In the genomic region with DNA sequence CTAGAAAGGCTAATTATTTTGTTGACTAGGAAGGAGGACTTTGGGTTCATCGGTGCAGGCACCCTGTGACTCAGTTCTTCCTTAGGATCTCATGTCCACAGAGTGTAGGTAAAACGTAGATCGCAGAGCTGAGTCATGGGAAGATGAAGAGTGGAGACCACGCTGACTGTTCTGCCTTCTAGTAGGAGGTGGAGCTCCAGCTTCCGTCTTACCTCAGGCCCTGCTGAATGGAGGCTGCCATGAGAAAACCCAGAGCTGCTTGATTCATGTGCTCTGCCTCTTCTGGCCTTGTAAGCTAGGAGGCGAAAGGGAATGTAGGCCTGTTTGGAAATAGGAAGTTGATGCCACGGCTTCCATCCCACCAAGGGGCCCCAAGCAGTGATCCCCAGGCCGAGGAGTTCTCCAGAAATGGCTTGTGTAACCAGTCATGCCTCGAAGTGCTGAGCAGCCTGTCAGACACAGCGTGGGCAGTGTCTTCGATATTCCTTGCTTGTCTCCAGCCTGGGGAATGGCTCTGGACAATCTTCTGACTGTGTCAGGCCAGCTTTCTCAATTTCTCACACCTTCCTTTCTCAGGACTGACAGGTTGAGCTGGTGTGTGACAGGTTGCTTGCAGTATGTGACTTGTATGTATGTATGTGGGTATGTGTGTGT, we compare ENCODE assay signal across 8 mouse cellular contexts. TPM values are rescaled to one million over a fixed set of nuclear protein-coding genes. Genes with fewer than 3 reads are reported as not detected.
DNase-seq lines count a peak whose midpoint lies in the region; ATAC-seq and TF ChIP-seq lines count a peak whose summit lies in the region.

No protein-coding gene starts in this region.

- WGBS in kidney, embryonic 16.5 days: 68% methylated on average over 11 of the region's 11 CpGs
- WGBS in limb, embryonic 12.5 days: 88% methylated on average over 11 of the region's 11 CpGs
- WGBS in neural tube, embryonic 14.5 days: 85% methylated on average over 11 of the region's 11 CpGs

- 0 out of 2 replicates have a peak overlapping the region, but pooled peaks have one; percentile 32 for H3K27ac ChIP-seq in kidney, embryonic 16.5 days (ENCODE audit: low read length)
- H3K27ac ChIP-seq in MEL (ENCODE audit: control insufficient read depth, low read depth, low read length): no peak overlapping the region
- H3K27ac ChIP-seq in limb, embryonic 12.5 days: no peak overlapping the region
- no peak overlapping the region for H3K27ac ChIP-seq in neural tube, embryonic 14.5 days (ENCODE audit: low read depth, low read length)

- no peaks in the 10 kb centered on the region for H3K27me3 ChIP-seq in kidney, embryonic 16.5 days (ENCODE audit: insufficient read depth, low read length)
- H3K27me3 ChIP-seq in MEL (ENCODE audit: control insufficient read depth in 1 of 2, insufficient read depth in 2 of 2, low read length in 2 of 2): no peaks in the 10 kb centered on the region
- H3K27me3 ChIP-seq in erythroblast, embryonic 14.5 days (ENCODE audit: control insufficient read depth): peaks cover 5% of the 10 kb centered on the region
- H3K27me3 ChIP-seq in limb, embryonic 12.5 days: no peaks in the 10 kb centered on the region
- no peaks in the 10 kb centered on the region for H3K27me3 ChIP-seq in neural tube, embryonic 14.5 days (ENCODE audit: control insufficient read depth, insufficient read depth, low read length)

- H3K4me3 ChIP-seq in kidney, embryonic 16.5 days (ENCODE audit: low read length): peak overlapping the region; percentile 12; the same call in 1 of the 2 replicates
- no peak overlapping the region for H3K4me3 ChIP-seq in MEL (ENCODE audit: control insufficient read depth in 1 of 2, insufficient read depth in 1 of 2, low read depth in 2 of 2, low read length in 2 of 2)
- H3K4me3 ChIP-seq in erythroblast, embryonic 14.5 days (replicated peaks): peak overlapping the region; percentile 78
- peak overlapping the region; percentile 83 for H3K4me3 ChIP-seq in limb, embryonic 12.5 days (replicated peaks)
- H3K4me3 ChIP-seq in neural tube, embryonic 14.5 days (ENCODE audit: low read depth, low read length): no peak overlapping the region; the same call in 1 of the 2 replicates

- ATAC-seq in kidney, embryonic 16.5 days (ENCODE audit: low FRiP score, low TSS enrichment): no peak
- no peak for ATAC-seq in limb, embryonic 12.5 days (ENCODE audit: insufficient number of reproducible peaks, insufficient read depth, low FRiP score, low TSS enrichment, low read depth)
- no peak for ATAC-seq in neural tube, embryonic 14.5 days (ENCODE audit: low read depth)

- peaks cover 33% of the 10 kb centered on the region for H3K79me2 ChIP-seq in MEL (ENCODE audit: control insufficient read depth, insufficient read depth, low read length, poor library complexity)

- H3K36me3 ChIP-seq in kidney, embryonic 16.5 days (ENCODE audit: insufficient read depth, low read length): peaks cover 9% of the 10 kb centered on the region
- H3K36me3 ChIP-seq in MEL (ENCODE audit: control insufficient read depth in 1 of 2, insufficient read depth in 2 of 2, low read length in 2 of 2): peaks cover 8 to 29% of the 10 kb centered on the region in 2 experiments
- H3K36me3 ChIP-seq in erythroblast, embryonic 14.5 days (ENCODE audit: control insufficient read depth): peaks cover 43% of the 10 kb centered on the region
- peaks cover 13% of the 10 kb centered on the region for H3K36me3 ChIP-seq in limb, embryonic 12.5 days
- peaks cover 7% of the 10 kb centered on the region; the same call in 1 of the 2 replicates for H3K36me3 ChIP-seq in neural tube, embryonic 14.5 days (ENCODE audit: control insufficient read depth, insufficient read depth, low read length)

- H3K9ac ChIP-seq in kidney, embryonic 16.5 days (replicated peaks; ENCODE audit: low read length): peak overlapping the region; percentile 20; the same call in 1 of the 2 replicates
- H3K9ac ChIP-seq in MEL (ENCODE audit: control insufficient read depth, low read depth, low read length, poor library complexity, severe bottlenecking): no peak overlapping the region
- H3K9ac ChIP-seq in limb, embryonic 12.5 days (replicated peaks): no peak overlapping the region
- no peak overlapping the region; the same call in 1 of the 2 replicates for H3K9ac ChIP-seq in neural tube, embryonic 14.5 days (replicated peaks; ENCODE audit: low read depth, low read length)

- no peak for TF ChIP-seq POLR2A in MEL (IDR thresholded peaks at IDR 0.05; ENCODE audit: control insufficient read depth in 1 of 2, insufficient read depth in 1 of 2, low read depth in 1 of 2, low read length in 2 of 2, poor library complexity in 1 of 2)

- no peak for TF ChIP-seq RAD21 in MEL (IDR thresholded peaks at IDR 0.05; ENCODE audit: low read depth, low read length)

- H3K4me2 ChIP-seq in kidney, embryonic 16.5 days (replicated peaks; ENCODE audit: low read depth, low read length): peak overlapping the region; percentile 61
- H3K4me2 ChIP-seq in limb, embryonic 12.5 days: peak overlapping the region; percentile 75
- peak overlapping the region; percentile 84 for H3K4me2 ChIP-seq in neural tube, embryonic 14.5 days (ENCODE audit: low read depth, low read length)

- no peaks in the 10 kb centered on the region for H3K9me3 ChIP-seq in kidney, embryonic 16.5 days (ENCODE audit: low read length)
- no peaks in the 10 kb centered on the region for H3K9me3 ChIP-seq in MEL (replicated peaks; ENCODE audit: insufficient read depth, low read length)
- H3K9me3 ChIP-seq in erythroblast, embryonic 14.5 days (ENCODE audit: control insufficient read depth, low read length): peaks cover 6% of the 10 kb centered on the region
- no peaks in the 10 kb centered on the region for H3K9me3 ChIP-seq in limb, embryonic 12.5 days
- H3K9me3 ChIP-seq in neural tube, embryonic 14.5 days (ENCODE audit: control insufficient read depth, low read length): no peaks in the 10 kb centered on the region

- TF ChIP-seq EP300 in MEL (IDR thresholded peaks at IDR 0.05; ENCODE audit: low read depth in 1 of 2, low read length in 2 of 2): no peak

- H3K4me1 ChIP-seq in kidney, embryonic 16.5 days (ENCODE audit: insufficient read depth, low read length): peaks cover 28% of the 10 kb centered on the region
- H3K4me1 ChIP-seq in MEL (ENCODE audit: control insufficient read depth in 1 of 2, insufficient read depth in 2 of 2, low read length in 2 of 2): peaks cover 3 to 27% of the 10 kb centered on the region in 2 experiments; a peak in 3 of 4 replicates
- H3K4me1 ChIP-seq in erythroblast, embryonic 14.5 days (ENCODE audit: control insufficient read depth): peaks cover 82% of the 10 kb centered on the region
- peaks cover 18% of the 10 kb centered on the region for H3K4me1 ChIP-seq in limb, embryonic 12.5 days (replicated peaks)
- peaks cover 15% of the 10 kb centered on the region for H3K4me1 ChIP-seq in neural tube, embryonic 14.5 days (ENCODE audit: control insufficient read depth, insufficient read depth, low read length)

- no peak for TF ChIP-seq CTCF in MEL (IDR thresholded peaks at IDR 0.05 in 2 of 3, conservative IDR thresholded peaks at IDR 0.05 in 1 of 3; ENCODE audit: control insufficient read depth in 1 of 3, insufficient read depth in 1 of 3, low read depth in 2 of 3, low read length in 3 of 3, poor library complexity in 1 of 3, severe bottlenecking in 1 of 3)

- DNase-seq in kidney, adult 8-10 months: no peak
- peak; percentile 52 for DNase-seq in MEL (ENCODE audit: low read depth, low spot score)
- no peak for DNase-seq in cerebellum, adult 8-10 months
- no peak for DNase-seq in retina, embryonic 14.5 days (ENCODE audit: low spot score)

RNA-seq across cellular contexts. Expression of gene Smg5, which starts 1.4 kb away (rescaled TPM):
- 54.7 and 61.8 TPM in 2 replicates for polyA plus RNA-seq in kidney, embryonic 16.5 days (2015; fragmentation: Nextera tagmentation; extraction: Ambion mirVana)
- total RNA-seq in MEL (2012; rRNA removed): 87.3 and 97.9 TPM in 2 replicates
- 100 to 1,000 TPM; 123 to 148 TPM for polyA plus RNA-seq in MEL (2012; ENCODE audit: insufficient read depth in 1 of 2, insufficient read length in 2 of 2, low read depth in 1 of 2, low replicate concordance in 2 of 2, missing spikeins in 1 of 2)
- polyA plus RNA-seq in erythroblast, embryonic 14.5 days (2012): 16.0 and 20.1 TPM in 2 replicates
- polyA plus RNA-seq in limb, embryonic 12.5 days (2016; fragmentation: Nextera tagmentation; extraction: Ambion mirVana): 69.2 and 74.4 TPM in 2 replicates
- polyA plus RNA-seq in neural tube, embryonic 14.5 days (2014; fragmentation: Nextera tagmentation; extraction: Ambion mirVana): 47.6 and 49.0 TPM in 2 replicates

RNA-seq across cellular contexts. Expression of gene Tmem79, which starts 1.5 kb away (rescaled TPM):
- polyA plus RNA-seq in kidney, embryonic 16.5 days (2015; fragmentation: Nextera tagmentation; extraction: Ambion mirVana): 7.8 and 7.9 TPM in 2 replicates
- 2.2 TPM in 2 replicates for total RNA-seq in MEL (2012; rRNA removed)
- 1 to 10 TPM in 1 of 2 experiments, not detected in 1; 3.7 TPM for polyA plus RNA-seq in MEL (2012; ENCODE audit: insufficient read depth in 1 of 2, insufficient read length in 2 of 2, low read depth in 1 of 2, low replicate concordance in 2 of 2, missing spikeins in 1 of 2)
- 0.09 and 0.25 TPM in 2 replicates for polyA plus RNA-seq in erythroblast, embryonic 14.5 days (2012)
- 2.6 and 2.9 TPM in 2 replicates for polyA plus RNA-seq in limb, embryonic 12.5 days (2016; fragmentation: Nextera tagmentation; extraction: Ambion mirVana)
- 0.90 and 0.99 TPM in 2 replicates for polyA plus RNA-seq in neural tube, embryonic 14.5 days (2014; fragmentation: Nextera tagmentation; extraction: Ambion mirVana)

RNA-seq across cellular contexts. Expression of gene Glmp, which starts 12.7 kb away (rescaled TPM):
- 273 and 278 TPM in 2 replicates for polyA plus RNA-seq in kidney, embryonic 16.5 days (2015; fragmentation: Nextera tagmentation; extraction: Ambion mirVana)
- 47.6 and 48.3 TPM in 2 replicates for total RNA-seq in MEL (2012; rRNA removed)
- polyA plus RNA-seq in MEL (2012; ENCODE audit: insufficient read depth in 1 of 2, insufficient read length in 2 of 2, low read depth in 1 of 2, low replicate concordance in 2 of 2, missing spikeins in 1 of 2): 100 to 1,000 TPM in 1 of 2 experiments, not detected in 1; 181 TPM
- polyA plus RNA-seq in erythroblast, embryonic 14.5 days (2012): 4.4 and 10.8 TPM in 2 replicates
- polyA plus RNA-seq in limb, embryonic 12.5 days (2016; fragmentation: Nextera tagmentation; extraction: Ambion mirVana): 143 and 164 TPM in 2 replicates
- polyA plus RNA-seq in neural tube, embryonic 14.5 days (2014; fragmentation: Nextera tagmentation; extraction: Ambion mirVana): 65.0 and 76.4 TPM in 2 replicates

RNA-seq across cellular contexts. Expression of gene Paqr6, which starts 26.9 kb away (rescaled TPM):
- 19.1 and 22.1 TPM in 2 replicates for polyA plus RNA-seq in kidney, embryonic 16.5 days (2015; fragmentation: Nextera tagmentation; extraction: Ambion mirVana)
- not detected in 2 replicates for total RNA-seq in MEL (2012; rRNA removed)
- under 1 TPM in 1 of 2 experiments, not detected in 1; 0.11 TPM for polyA plus RNA-seq in MEL (2012; ENCODE audit: insufficient read depth in 1 of 2, insufficient read length in 2 of 2, low read depth in 1 of 2, low replicate concordance in 2 of 2, missing spikeins in 1 of 2)
- 1.8 and 3.4 TPM in 2 replicates for polyA plus RNA-seq in erythroblast, embryonic 14.5 days (2012)
- polyA plus RNA-seq in limb, embryonic 12.5 days (2016; fragmentation: Nextera tagmentation; extraction: Ambion mirVana): 2.8 and 3.2 TPM in 2 replicates
- polyA plus RNA-seq in neural tube, embryonic 14.5 days (2014; fragmentation: Nextera tagmentation; extraction: Ambion mirVana): 0.35 and 1.6 TPM in 2 replicates

RNA-seq across cellular contexts. Expression of gene Bglap3, which starts 35.0 kb away (rescaled TPM):
- polyA plus RNA-seq in kidney, embryonic 16.5 days (2015; fragmentation: Nextera tagmentation; extraction: Ambion mirVana): 0.22 and 0.71 TPM in 2 replicates
- 0.16 TPM in 1 of 2 replicates, not detected in the other for total RNA-seq in MEL (2012; rRNA removed)
- not detected for polyA plus RNA-seq in MEL (2012; ENCODE audit: insufficient read depth in 1 of 2, insufficient read length in 2 of 2, low read depth in 1 of 2, low replicate concordance in 2 of 2, missing spikeins in 1 of 2)
- not detected in 2 replicates for polyA plus RNA-seq in erythroblast, embryonic 14.5 days (2012)
- polyA plus RNA-seq in limb, embryonic 12.5 days (2016; fragmentation: Nextera tagmentation; extraction: Ambion mirVana): 0.10 and 0.29 TPM in 2 replicates
- polyA plus RNA-seq in neural tube, embryonic 14.5 days (2014; fragmentation: Nextera tagmentation; extraction: Ambion mirVana): 0.28 TPM in 1 of 2 replicates, not detected in the other

Comparison
In these comparisons a context has a peak if more than half of its experiments do, and no peak if none do; other contexts are left out.
1. H3K4me3 ChIP-seq: peak in kidney, embryonic 16.5 days (single experiment), erythroblast, embryonic 14.5 days (single experiment) and limb, embryonic 12.5 days (single experiment); none in MEL (0 of 2) and neural tube, embryonic 14.5 days (single experiment).
2. Peak in every context shown above with its lines, with median percentiles within 50 percentile points of each other: H3K4me2 ChIP-seq.